Mouse (Mus musculus) R1 (cell line): Measurements from ENCODE around the gene Adra1d.

ENCODE experiments used
- DNase-seq: peaks from one replicate; pipeline ENCODE4 v3.0.0-alpha.2; 2018; ENCODE audit warnings: low read depth, low spot score

Gene Adra1d

DNA sequence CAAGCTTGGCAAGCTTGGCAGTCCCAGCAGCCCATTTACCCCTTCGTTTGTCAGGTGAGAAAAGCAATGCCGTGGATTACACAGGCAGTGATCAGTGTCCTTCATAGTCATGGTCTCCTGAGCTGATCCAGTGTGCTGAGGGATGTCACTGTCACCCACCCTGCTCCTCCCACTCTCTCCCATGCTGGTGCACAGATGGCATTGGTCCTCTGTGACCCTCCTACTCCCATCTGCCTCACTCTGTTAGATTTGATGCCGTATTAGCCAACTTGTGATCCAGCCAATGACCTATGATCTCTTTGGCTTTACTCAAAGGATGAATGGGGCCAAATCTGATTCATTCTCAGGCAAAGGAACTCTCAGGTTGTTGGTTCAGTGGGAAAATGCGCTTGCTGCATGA is 20.4 kb downstream of the Adra1d start:
- no peak for DNase-seq

DNA sequence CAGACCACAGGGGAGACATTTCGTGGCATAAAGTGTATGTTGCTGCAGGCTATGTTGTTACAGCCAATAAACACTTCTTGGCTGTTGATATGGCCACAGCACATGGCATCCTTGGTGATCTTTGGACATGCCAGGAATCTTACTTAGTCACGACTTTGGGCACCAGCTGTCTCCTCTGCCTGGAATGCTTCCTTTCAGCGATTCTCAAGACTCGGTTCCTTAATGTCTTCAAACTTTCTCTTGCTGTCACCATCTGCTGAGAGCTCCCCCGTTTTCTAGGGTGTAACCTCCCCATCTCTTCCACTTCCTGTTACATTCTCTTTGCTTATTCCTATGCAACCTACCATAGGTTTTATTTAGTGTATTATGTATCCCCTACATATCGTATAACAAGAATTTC is 22.3 kb downstream of the Adra1d start:
- DNase-seq, result no peak

DNA sequence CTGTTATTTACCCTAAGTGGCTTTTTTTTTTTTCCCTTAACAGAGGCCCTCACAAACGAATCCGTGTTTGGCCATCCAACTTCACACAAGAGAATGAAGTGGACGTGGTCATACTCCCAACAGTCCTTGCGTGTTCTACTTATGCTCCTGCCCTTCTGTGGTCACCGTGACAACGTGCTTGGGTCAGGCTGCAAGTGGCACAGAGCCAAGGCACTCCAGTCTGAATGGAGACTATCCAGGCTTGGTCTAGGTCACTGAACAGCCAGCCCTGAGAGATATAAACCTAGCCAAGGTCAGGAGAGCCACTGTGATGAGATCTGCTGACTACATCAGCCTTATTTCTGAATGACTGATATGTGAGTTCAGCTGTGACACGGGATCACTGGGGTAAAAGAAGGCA is 23.7 kb downstream of the Adra1d start:
- no peak for DNase-seq

DNA sequence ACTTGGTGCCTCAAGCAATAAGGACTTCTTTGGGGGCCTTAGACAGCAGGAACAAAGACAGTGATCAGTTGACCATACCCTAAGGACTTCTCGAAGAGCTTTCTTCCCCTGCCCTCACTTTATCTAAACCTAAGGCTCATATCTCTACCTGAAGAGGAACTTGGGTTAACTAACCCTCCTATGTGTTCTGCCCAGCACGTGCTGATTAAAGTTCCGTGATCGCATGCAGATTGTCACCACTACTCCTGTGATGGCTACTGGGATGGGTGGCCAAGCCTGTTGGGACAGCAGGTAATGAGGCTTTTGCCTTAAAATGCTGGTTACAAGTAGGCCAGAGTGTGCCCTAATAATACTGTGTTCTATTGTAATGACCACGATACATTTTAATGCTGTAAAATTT is 26.9 kb downstream of the Adra1d start:
- no peak for DNase-seq

DNA sequence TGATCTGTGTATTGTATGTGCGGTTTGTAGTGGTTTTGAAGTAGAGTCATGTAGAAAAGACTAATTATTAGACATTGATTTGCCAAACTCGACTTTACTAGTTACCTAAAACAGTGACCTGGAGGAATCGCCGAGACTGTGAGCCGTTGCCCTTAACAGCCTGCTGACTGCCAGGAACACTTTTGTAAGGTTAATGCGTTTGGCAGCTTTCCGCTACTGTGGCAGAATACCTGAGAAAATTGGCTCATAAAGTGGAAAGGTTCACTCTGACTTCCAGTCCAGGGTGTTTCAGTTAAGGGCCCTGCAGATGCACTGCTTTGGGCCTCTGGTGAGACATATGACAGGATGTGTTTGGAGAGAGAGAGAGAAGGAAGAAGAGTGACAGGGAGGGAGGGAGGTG is 30.8 kb downstream of the Adra1d start:
- no peak for DNase-seq

DNA sequence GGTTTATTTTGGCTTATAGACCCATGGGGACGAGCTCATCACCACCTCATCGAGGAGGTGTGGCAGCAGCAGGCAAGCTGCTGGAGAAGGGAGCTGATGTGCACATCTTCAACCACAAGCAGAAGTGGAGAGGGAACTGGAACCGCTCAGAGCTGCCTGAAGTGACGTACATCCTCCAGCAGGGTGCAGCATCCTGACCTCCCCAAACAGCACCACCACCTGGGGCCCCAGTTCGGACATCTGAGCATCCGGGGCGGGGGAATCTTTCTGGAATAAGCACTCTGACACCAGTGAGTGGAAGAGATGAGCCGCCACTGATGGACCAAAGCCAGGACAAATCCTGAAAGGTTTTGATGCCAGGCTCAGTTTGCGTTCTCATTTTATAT is 31.5 kb downstream of the Adra1d start:
- DNase-seq, result peak; percentile 89

DNA sequence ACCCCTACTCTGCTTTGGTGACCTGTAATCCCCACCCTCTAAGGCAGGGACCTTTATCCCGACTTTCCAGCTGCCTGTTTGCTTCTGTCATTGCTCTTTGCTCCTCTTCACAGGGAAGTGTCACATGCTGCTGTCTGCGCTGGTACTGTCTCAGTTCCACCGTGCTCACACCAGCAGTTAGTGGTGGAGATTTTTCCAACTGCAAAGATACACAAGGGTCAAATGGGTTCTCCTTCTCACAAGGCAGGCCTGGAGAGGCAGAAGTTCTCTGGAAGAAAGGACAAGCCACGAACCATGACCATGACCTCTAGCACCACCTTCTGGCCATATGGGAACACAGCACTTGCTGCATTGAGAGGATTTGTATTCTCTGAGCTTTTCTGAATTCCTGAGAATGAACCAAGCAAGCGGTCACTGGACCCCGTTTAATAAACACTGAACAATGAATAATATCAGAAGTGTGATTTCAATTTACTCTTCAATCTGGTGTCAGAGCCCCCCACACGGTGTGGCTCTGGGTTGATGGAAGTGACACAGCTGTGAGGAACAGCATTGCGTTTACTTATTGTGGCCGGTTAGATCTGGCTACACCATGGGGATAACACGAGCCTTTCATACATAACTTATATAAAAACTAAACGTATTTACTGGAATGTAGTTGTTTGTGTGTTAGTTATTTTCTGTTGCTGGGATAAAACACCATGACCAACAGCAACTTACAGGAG is 32.0 kb downstream of the Adra1d start:
- DNase-seq, result peak; percentile 81

DNA sequence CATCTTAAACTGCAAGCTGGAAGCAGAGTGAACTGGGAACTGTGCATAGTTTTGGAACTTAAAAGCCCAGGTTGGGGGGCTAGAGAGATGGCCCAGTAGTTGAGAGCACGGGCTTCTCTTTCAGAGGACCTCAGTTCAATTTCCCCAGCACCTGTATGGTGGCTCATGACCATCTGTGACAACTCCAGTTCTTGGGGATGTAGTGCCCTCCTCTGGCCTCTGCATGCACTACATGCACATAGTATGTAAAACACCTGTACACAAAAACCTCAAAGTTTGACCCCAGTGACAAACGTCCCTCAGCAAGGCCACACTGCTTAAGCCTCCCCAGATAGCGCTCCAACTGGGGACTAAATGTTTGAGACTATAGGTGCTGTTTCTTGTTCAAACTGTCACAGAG is 35.0 kb downstream of the Adra1d start:
- DNase-seq, result peak; percentile 79

DNA sequence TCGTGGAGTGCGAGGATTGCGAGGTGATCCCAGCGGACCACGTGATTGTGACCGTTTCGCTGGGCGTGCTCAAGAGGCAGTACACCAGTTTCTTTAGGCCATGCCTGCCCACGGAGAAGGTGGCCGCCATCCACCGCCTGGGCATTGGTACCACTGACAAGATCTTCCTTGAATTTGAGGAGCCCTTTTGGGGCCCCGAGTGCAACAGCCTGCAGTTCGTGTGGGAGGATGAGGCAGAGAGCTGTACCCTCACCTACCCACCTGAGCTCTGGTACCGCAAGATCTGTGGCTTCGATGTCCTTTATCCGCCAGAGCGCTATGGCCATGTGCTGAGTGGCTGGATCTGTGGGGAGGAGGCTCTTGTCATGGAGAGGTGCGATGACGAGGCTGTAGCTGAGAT is 41.3 kb downstream of the Adra1d start:
- DNase-seq, result peak; percentile 10

DNA sequence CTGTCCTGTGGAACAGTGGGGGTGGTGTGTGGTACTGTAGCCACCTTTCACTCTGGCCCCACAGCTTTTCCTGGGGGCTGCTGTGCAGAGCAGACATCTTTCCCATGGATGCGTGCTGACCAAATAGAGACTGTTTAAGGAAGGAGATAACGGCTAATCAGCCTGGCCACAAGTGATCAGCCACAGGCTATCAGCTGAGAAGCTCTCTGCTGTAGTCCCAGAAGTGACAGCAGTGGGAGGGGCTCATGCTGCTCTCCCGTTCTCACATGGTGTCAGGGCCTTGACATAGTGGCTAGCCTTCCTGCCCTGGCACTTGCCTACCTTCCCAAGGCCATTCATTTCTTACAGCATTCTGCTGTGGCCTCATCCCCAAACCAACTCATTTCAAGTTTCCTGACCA is 43.3 kb downstream of the Adra1d start:
- no peak for DNase-seq

DNA sequence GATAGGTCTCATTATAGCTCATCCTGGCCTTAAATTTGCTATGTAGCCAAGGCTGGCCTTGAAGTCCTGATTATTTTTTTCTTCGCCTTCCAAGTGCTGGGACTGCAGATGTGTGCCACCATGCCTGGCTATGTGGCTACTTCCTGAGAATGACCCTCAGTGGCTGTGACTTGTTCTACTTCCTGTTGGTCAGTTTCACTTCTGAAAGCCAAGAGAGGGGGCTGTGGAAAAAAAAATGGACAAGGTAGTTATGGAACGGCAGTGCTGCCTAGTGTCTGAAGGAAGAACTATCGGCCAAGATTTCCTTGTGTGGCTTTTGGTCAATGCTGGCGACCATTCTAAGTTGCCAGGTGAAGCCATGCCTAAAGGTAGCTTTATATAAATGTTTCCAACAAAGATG is 44.5 kb downstream of the Adra1d start:
- no peak for DNase-seq

DNA sequence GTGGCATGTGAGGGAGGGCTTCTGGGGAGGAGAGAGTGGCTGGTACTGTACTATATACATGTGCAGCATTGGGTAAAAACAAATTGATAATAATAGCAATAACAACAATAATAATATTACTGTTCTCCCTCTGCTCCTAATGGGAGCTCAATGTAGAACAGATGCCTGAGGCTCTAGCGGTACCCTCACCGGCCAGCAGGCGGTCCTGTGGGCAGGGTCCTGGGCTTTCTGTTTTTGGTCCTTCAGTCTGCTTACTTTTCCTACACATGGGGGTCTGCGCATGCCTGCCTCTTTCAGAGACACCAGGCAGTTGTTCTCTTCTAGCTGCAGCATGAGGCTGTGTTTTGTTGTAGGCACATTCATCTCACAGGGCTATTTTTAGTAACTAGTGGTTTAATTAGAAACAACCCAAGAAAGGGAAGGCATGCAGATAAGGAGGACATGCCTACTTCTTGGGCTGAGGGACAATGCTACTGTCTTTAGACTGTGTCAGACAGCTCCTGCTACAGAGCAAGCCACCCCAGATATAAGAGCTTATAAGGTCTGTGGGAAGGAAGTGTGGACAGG is 47.9 kb downstream of the Adra1d start:
- no peak for DNase-seq

DNA sequence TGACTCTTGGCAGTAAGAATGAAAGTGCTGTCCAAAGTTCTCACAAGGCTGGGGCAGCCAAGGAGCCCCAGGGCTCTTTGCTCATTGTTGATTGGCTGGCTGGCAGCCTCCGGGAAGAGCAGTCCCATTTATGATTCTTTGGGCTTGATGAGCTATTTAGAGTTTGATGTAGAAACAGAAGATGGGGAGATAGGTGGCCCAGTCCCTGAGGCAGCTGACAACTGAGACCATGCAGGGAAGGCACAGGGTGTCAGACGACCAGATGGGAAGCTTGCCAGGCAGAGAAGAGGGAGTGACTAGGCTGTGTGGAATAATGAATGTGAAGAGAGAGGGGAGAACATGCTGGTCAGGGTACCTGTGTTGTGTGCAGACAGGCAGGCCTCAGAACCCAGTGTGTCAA is 48.6 kb downstream of the Adra1d start:
- DNase-seq, result no peak

DNA sequence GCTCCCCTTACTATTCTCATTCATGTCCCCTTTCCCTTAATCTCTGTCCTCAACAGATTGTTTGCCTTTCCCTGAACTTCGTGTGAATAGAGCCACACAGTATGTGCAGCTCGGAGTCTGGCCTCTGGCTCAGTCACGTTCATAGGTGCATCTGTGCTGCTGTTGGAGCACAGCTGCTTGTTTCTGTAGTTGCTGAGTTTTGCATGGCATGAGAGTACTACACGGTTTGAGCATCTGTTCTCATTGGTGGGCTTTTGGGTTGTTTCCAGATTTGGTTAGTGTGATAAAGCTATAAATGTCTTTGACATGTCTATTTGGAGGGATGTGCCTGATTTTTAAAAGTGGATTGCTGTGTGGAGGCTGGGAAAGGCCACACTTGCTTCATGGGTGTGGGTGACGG is 51.6 kb downstream of the Adra1d start:
- no peak for DNase-seq

DNA sequence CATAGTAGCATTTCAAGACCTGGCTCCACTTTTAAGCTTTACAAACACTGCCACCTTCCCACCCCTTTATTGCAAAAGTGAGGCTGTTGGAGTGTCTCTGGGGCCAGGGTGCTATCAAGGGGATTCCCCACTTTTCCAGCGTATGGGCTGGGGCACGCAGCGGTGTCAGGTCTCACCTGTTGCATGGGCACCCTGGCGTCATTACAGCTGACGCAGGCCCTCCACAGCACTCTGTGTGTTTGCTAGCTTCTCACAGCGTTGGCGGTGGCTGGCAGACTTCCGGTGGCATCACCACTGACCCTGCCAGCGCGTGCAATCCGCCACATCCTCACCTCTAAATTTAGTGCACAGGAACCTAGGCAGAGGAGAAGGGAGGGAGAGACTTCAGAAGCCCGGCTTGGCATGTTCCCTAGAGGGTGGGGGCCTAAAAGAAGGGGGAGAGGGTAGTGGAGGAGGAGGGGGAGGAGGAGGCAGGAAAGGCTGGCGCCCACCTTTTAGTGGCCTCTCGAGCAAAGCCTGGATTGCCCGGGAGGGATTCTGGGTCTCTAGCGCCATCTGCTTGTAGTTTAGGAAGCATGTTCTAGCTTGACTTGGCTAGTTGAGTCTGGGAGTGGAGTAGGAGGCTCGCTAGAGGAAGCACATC is 52.3 kb downstream of the Adra1d start:
- peak; percentile 87 for DNase-seq

DNA sequence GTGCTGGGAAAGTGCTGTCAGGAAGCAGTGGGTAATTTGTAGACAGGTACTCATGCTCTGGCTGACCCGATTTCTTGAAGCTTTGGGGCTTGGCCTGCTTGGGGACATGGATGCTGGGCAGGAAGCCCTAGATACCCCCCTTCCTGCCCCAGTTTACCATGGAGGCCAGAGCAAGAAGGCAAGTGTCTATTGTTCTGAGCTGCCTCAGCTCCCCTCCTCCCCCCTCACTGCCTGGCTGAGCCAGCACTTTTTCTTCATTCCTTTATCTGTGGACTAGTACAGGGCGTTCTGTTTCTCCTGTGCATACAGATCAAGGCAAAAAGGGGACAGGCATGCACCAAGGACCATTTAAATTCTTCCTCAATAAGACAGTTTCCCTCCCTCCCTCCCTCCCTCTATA is 53.6 kb downstream of the Adra1d start:
- no peak for DNase-seq

DNA sequence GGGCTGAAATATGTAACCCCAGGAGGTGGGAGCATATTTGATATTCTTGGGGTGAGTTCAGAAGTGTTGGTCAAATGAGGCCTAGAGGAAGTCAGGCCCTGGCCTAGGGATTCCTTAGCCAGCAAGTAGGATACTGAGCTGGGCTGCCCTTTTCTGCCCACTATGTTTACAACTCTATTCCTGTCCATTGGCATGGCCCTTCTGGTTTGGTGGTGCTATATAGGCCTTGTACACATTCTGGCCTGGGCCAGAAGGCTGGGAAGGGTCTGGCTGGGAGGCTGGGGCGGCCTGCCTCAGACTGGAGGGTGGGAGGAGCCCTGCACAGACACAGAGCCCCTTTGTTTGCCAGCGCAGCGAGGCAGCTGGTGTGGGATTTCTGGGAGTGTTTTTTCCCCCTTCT is 55.7 kb downstream of the Adra1d start:
- DNase-seq, result no peak

DNA sequence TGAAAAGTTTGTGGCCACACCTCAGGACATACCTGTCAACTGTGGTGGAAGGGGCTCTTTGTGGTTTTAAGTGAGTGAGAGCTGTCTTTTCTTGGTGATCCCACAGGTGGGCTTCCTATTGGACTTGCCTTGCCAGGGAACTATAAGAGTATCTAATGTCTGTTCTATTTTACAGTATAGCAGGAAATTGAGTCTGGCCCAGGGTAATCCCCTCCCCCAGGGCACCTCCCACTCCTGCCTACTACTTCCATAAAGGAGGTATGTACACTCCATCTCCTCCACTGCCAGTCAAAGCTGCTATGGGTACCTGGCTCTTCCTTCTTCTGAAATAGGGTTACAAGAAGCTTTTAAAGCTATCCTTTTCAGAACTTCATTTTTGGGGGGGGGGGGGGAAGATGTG is 56.7 kb downstream of the Adra1d start:
- no peak for DNase-seq

DNA sequence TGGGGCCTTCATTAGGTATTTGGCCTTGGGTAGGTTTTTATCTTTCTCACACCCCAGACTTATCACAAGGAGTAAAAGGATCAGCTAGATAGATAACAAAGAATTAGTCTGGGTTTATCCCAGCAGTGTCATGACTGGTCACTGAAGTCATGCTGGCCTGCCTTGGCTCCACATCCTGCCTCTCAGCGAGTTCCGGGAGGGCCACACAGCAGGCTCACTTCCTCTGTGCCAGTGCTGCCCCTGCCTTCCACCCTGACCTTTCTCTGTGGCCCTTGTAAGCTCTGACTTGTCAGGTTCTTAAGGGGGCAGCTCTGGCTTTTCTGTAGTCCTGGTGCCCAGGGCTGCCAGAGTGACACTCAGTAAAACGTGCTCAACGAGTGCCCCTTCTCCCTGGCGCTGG is 59.5 kb downstream of the Adra1d start:
- DNase-seq, result no peak

DNA sequence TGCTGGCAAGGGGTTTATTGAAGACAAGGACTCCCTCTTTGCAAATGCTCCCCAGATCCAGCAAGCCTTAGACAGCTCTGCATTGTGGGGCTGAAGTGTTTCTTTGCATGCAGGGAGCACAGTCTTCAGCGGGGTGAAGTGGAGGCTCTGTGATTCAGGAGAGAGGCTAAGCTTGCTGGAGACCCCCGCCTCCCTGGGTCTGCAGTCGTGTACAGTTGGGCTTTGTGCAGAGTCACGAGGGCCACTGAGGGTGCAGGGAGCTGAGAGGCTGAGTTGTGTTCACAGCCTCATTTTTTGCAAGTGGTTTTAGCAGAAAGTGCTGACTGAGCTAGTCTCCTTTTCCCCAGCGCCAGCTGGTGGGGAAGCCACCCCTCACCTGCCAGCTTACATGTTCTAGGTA is 60.2 kb downstream of the Adra1d start:
- DNase-seq, result no peak

DNA sequence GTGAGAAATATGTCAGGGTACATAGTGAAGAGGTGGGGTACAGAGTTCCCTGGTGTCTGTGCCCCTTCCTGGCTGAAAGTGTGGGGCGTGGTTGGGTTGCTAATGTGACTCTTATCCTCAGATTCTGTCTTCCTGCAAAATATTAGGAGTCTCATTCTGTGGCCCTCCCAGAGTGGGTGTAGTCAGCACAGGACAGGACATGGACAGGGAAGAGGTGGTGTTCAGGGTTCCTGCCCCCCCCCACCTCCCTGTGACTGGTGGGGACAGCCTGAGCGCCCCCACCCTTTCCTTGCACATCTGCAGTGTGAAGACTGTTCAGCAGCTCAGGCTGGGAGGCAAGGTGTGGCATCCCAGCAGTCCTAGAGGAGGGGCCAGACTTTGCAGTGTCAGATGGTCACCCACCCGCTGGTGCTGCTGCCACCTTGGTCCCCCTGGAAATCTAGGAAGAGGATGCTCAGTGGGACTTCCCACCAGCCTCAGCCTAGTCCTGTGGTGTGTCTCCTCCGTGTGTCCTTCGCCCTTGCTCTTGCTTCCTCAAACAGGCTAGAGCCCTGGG is 62.7 kb downstream of the Adra1d start:
- no peak for DNase-seq

DNA sequence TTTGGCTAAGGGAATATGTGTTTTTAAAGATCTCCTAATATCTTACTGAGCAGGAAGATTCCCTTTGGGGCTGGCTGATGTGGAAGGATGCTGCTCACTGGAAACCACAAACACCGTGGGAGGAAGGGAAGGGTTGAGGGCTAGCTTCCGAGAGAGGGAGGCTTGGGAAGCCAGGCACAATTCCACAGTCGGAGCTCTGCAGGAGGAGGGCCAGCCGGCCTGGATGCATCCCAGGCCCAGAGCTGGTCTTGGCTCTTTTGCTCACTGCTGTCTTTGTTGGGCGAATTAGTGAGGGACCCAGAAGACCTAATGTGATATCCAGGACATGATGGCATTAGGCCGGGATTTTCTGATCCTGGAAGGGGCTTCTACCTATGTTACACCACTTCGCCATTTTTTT is 63.9 kb downstream of the Adra1d start:
- no peak for DNase-seq

DNA sequence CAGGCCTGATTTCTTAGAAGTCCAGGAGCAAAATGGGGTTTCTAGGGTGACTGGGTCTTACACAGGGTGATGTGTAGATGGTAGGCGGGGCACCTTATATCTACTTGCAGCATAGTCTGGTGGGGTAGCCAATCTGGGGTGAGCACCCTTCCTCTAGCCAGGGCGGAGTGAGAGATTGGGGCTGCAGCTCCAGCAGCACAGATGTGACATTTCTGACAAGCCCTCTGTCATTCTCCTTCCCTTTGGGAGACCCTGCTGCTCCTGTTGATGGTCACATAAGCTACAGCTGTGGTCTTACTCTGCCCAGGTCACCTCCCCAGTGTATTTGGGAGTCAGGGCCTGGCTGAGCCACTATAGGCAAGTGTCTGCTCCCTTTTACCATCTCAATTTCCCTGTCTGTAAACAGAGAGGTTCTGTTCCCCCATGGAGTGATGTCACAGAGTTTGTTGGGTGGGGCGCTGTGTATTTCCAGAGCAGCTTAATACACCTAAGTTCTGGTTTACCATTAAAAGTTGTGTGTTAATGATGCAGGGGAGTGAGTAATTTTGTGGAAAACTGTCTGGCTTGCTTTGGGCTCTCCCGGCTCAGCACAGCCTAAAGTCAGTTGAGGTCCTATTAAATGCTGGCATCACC is 64.7 kb downstream of the Adra1d start:
- DNase-seq, result no peak
